Mouse (Mus musculus): ENCODE measurements around the gene Rab3c.

GRCm38 (mm10) chr13:110283781-110284180 lies 3.0 kb upstream of the Rab3c start:
- TF ChIP-seq POLR2A (IDR thresholded peaks at IDR 0.05; ENCODE audit: insufficient read depth, low read depth, low read length) (no peak), CTCF (IDR thresholded peaks at IDR 0.05) (no peak), EP300 (IDR thresholded peaks at IDR 0.05; ENCODE audit: insufficient read depth, low read depth, low read length) (no peak)

Measured in heart, adult 2 months (tissue).